ENCODE assay signal across 7 mouse cellular contexts in genomic region chr2:49620626-49621117, GRCm38 (mm10). TPM values are rescaled to one million over a fixed set of nuclear protein-coding genes. Genes with fewer than 3 reads are reported as not detected.
A peak's percentile ranks its signal among the peaks of the same experiment; 100 is the strongest.
DNase-seq lines count a peak whose midpoint lies in the region; ATAC-seq and TF ChIP-seq lines count a peak whose summit lies in the region.

No protein-coding gene starts in this region.

- no peaks in the 10 kb centered on the region for H3K9me3 ChIP-seq in limb, embryonic 12.5 days
- no peaks in the 10 kb centered on the region for H3K9me3 ChIP-seq in liver, postnatal 0 days (ENCODE audit: low read length)

- no peaks in the 10 kb centered on the region for H3K27me3 ChIP-seq in limb, embryonic 12.5 days
- H3K27me3 ChIP-seq in liver, postnatal 0 days (ENCODE audit: insufficient read depth, low read length) = peaks cover 27% of the 10 kb centered on the region

- peak overlapping the region; percentile 82 for H3K4me3 ChIP-seq in limb, embryonic 12.5 days (replicated peaks)
- no peak overlapping the region for H3K4me3 ChIP-seq in liver, postnatal 0 days (ENCODE audit: low read depth, low read length)

- peak; percentile 23; the same call in 1 of the 2 replicates for ATAC-seq in limb, embryonic 12.5 days (ENCODE audit: insufficient number of reproducible peaks, insufficient read depth, low FRiP score, low TSS enrichment, low read depth)
- ATAC-seq in liver, postnatal 0 days = no peak

- TF ChIP-seq EP300 in liver, postnatal 0 days (IDR thresholded peaks at IDR 0.05; ENCODE audit: low read depth) = no peak

- 21% methylated on average over 14 of the region's 14 CpGs for WGBS in limb, embryonic 12.5 days
- 22% methylated on average over 14 of the region's 14 CpGs for WGBS in liver, postnatal 0 days (ENCODE audit: insufficient replicate concordance)

- TF ChIP-seq CTCF in brain, embryonic 14.5 days (IDR thresholded peaks at IDR 0.05; ENCODE audit: borderline replicate concordance, extremely low read depth, insufficient read depth, insufficient read length) = no peak
- TF ChIP-seq CTCF in liver, postnatal 0 days (IDR thresholded peaks at IDR 0.05; ENCODE audit: low read depth) = no peak

- DNase-seq in brain, embryonic 14.5 days (ENCODE audit: low read depth) = peak; percentile 92
- peak; percentile 82 to 84 for DNase-seq in cerebellum, postnatal 10 days
- peak; percentile 43 to 49 for DNase-seq in frontal cortex, postnatal 36 days (ENCODE audit: low spot score in 2 of 2)
- peak; percentile 58 for DNase-seq in right cerebral cortex, postnatal 25 days
- no peak for DNase-seq in liver, postnatal 0 days
- no peak for DNase-seq in urinary bladder, postnatal 14 days (ENCODE audit: low spot score)

- H3K27ac ChIP-seq in limb, embryonic 12.5 days = no peak overlapping the region
- no peak overlapping the region for H3K27ac ChIP-seq in liver, postnatal 0 days (ENCODE audit: low read depth)

- peaks cover 14% of the 10 kb centered on the region; the same call in 1 of the 2 replicates for H3K36me3 ChIP-seq in limb, embryonic 12.5 days
- no peaks in the 10 kb centered on the region for H3K36me3 ChIP-seq in liver, postnatal 0 days (replicated peaks; ENCODE audit: insufficient read depth, low read length)

- H3K9ac ChIP-seq in limb, embryonic 12.5 days (replicated peaks) = peak overlapping the region; percentile 72
- no peak overlapping the region for H3K9ac ChIP-seq in liver, postnatal 0 days (replicated peaks)

- peaks cover 15% of the 10 kb centered on the region for H3K4me1 ChIP-seq in limb, embryonic 12.5 days (replicated peaks)
- peaks cover 11% of the 10 kb centered on the region for H3K4me1 ChIP-seq in liver, postnatal 0 days (ENCODE audit: insufficient read depth)

- TF ChIP-seq POLR2A in brain, embryonic 14.5 days (IDR thresholded peaks at IDR 0.05; ENCODE audit: borderline replicate concordance, extremely low read depth, insufficient read depth, insufficient read length, poor library complexity, severe bottlenecking) = peak; percentile 24; the same call in 1 of the 2 replicates

- H3K4me2 ChIP-seq in limb, embryonic 12.5 days = peak overlapping the region; percentile 92
- H3K4me2 ChIP-seq in liver, postnatal 0 days (ENCODE audit: low read depth, low read length) = no peak overlapping the region

RNA-seq across cellular contexts. Expression of gene Kif5c, which starts 1.6 kb away (rescaled TPM):
- polyA plus RNA-seq in brain, embryonic 14.5 days (2012; rRNA removed) = 123 and 253 TPM in 2 replicates
- 13.2 and 15.0 TPM in 2 replicates for polyA plus RNA-seq in limb, embryonic 12.5 days (2016; fragmentation: Nextera tagmentation; extraction: Ambion mirVana)
- 0.12 and 0.13 TPM in 2 replicates for polyA plus RNA-seq in liver, postnatal 0 days (2015; fragmentation: Nextera tagmentation; extraction: Ambion mirVana)

Comparison
In these comparisons a context has a peak if more than half of its experiments do, and no peak if none do; other contexts are left out.
1. DNase-seq: peak in brain, embryonic 14.5 days (single experiment), cerebellum, postnatal 10 days (2 of 2), frontal cortex, postnatal 36 days (2 of 2) and right cerebral cortex, postnatal 25 days (single experiment); none in liver, postnatal 0 days (single experiment) and urinary bladder, postnatal 14 days (single experiment).